Mouse (Mus musculus) lung, postnatal 10 days (tissue): ENCODE measurements at regions not wholly inside any gene's neighbourhood (a gene's known extent, or its start where the extent isn't known, plus 50 kb on each side); places are given as distances from the start of the nearest gene placed in this dataset.
"Not testable (repeated sequence)": the region's sequence is repeated elsewhere in the genome, so short reads cannot be mapped to it uniquely, and the experiment has no call there.

ENCODE experiments used
- DNase-seq: peaks from one replicate; pipeline ENCODE4 v3.0.0; 2021

- DNase-seq = no peak
Measured at GRCm38 (mm10) chr16:65312947-65313346, 207.3 kb upstream of the Htr1f start.

GRCm38 (mm10) chr16:65315052-65315451 lies 205.3 kb upstream of the Pou1f1 start:
- no peak for DNase-seq

- no peak for DNase-seq
Measured at GRCm38 (mm10) chr16:65332412-65332811, 187.9 kb upstream of the Pou1f1 start.

- DNase-seq = no peak
Measured at GRCm38 (mm10) chr16:65339225-65339624, 181.1 kb upstream of the Pou1f1 start.

- no peak for DNase-seq
Measured at GRCm38 (mm10) chr16:65359881-65360280, 160.4 kb upstream of the Pou1f1 start.

- DNase-seq = no peak
Measured at GRCm38 (mm10) chr16:65369271-65369670, 151.0 kb upstream of the Pou1f1 start.

- peak; percentile 13 for DNase-seq
Measured at GRCm38 (mm10) chr16:65370939-65371338, 149.4 kb upstream of the Pou1f1 start.

- no peak for DNase-seq
Measured at GRCm38 (mm10) chr16:65376553-65376952, 143.8 kb upstream of the Pou1f1 start.

- no peak for DNase-seq
Measured at GRCm38 (mm10) chr16:65378276-65378675, 142.0 kb upstream of the Pou1f1 start.

- DNase-seq = no peak
Measured at GRCm38 (mm10) chr16:65379939-65380338, 140.4 kb upstream of the Pou1f1 start.

GRCm38 (mm10) chr16:65403926-65404648 lies 116.2 kb upstream of the Pou1f1 start:
- no peak for DNase-seq

GRCm38 (mm10) chr16:65404816-65405215 lies 115.5 kb upstream of the Pou1f1 start:
- DNase-seq = no peak

GRCm38 (mm10) chr16:65405824-65406556 lies 114.3 kb upstream of the Pou1f1 start:
- DNase-seq = no peak

GRCm38 (mm10) chr16:65432046-65432445 lies 88.3 kb upstream of the Pou1f1 start:
- not testable (repeated sequence) for DNase-seq

- DNase-seq = no peak
Measured at GRCm38 (mm10) chr16:65436076-65436475, 84.2 kb upstream of the Pou1f1 start.

GRCm38 (mm10) chr16:65441954-65442353 lies 78.4 kb upstream of the Pou1f1 start:
- DNase-seq = no peak

- DNase-seq = peak; percentile 9
Measured at GRCm38 (mm10) chr16:65448810-65449209, 71.5 kb upstream of the Pou1f1 start.

GRCm38 (mm10) chr16:65450706-65451105 lies 69.6 kb upstream of the Pou1f1 start:
- no peak for DNase-seq

GRCm38 (mm10) chr16:65451885-65452284 lies 68.4 kb upstream of the Pou1f1 start:
- no peak for DNase-seq

- not testable (repeated sequence) for DNase-seq
Measured at GRCm38 (mm10) chr16:65456948-65457347, 63.4 kb upstream of the Pou1f1 start.

- no peak for DNase-seq
Measured at GRCm38 (mm10) chr16:65458234-65458633, 62.1 kb upstream of the Pou1f1 start.

- DNase-seq = no peak
Measured at GRCm38 (mm10) chr16:65469681-65470080, 50.6 kb upstream of the Pou1f1 start.
